In genomic region chr14:32056675-32057074, GRCm38 (mm10) we compare ENCODE assay signal across 8 mouse cellular contexts. TPM values are rescaled to one million over a fixed set of nuclear protein-coding genes. Genes with fewer than 3 reads are reported as not detected.
DNase-seq lines count a peak whose midpoint lies in the region; ATAC-seq and TF ChIP-seq lines count a peak whose summit lies in the region.

No protein-coding gene starts in this region.

- no peak overlapping the region for H3K4me2 ChIP-seq in forebrain, embryonic 11.5 days (ENCODE audit: low read depth, low read length, severe bottlenecking)

- no peak overlapping the region for H3K4me3 ChIP-seq in gastrocnemius, adult 2 months
- no peak overlapping the region for H3K4me3 ChIP-seq in cortical plate, adult 2 months (ENCODE audit: insufficient read depth, low read length)
- H3K4me3 ChIP-seq in forebrain, embryonic 11.5 days (ENCODE audit: low read depth, low read length), result no peak overlapping the region

- 90% methylated on average over 2 of the region's 2 CpGs for WGBS in forebrain, embryonic 11.5 days

- H3K4me1 ChIP-seq in cortical plate, adult 2 months (ENCODE audit: control insufficient read depth, insufficient read depth, low read length), result no peaks in the 10 kb centered on the region
- no peaks in the 10 kb centered on the region for H3K4me1 ChIP-seq in forebrain, embryonic 11.5 days (replicated peaks; ENCODE audit: control insufficient read depth, insufficient read depth, low read length)

- no peak overlapping the region for H3K9ac ChIP-seq in forebrain, embryonic 11.5 days (ENCODE audit: low read length)

- intact Hi-C loops in gastrocnemius, adult 2 months (cut with DNase I), result no loop called here

- TF ChIP-seq CTCF in gastrocnemius, adult 2 months (IDR thresholded peaks at IDR 0.05), result peak; percentile 63
- 0 out of 2 replicates have a peak, but pooled peaks have one; percentile 10 for TF ChIP-seq CTCF in cortical plate, adult 2 months (IDR thresholded peaks at IDR 0.05; ENCODE audit: extremely low read depth, insufficient read depth, low read length)

- TF ChIP-seq POLR2A in cortical plate, adult 2 months (IDR thresholded peaks at IDR 0.05; ENCODE audit: extremely low read depth, insufficient read depth, low read length), result no peak

- ATAC-seq in forebrain, embryonic 11.5 days (replicated peaks; ENCODE audit: low FRiP score), result no peak

- DNase-seq in gastrocnemius, adult 2 months, result peak; percentile 40
- DNase-seq in gastrocnemius, postnatal 4 days (ENCODE audit: low spot score in 2 of 2), result no peak
- DNase-seq in retina, postnatal 1 day, result peak; percentile 7
- DNase-seq in retina, embryonic 14.5 days (ENCODE audit: low spot score), result no peak
- DNase-seq in thymus, postnatal 14 days, result peak; percentile 52
- no peak for DNase-seq in MN1 (ENCODE audit: low spot score)
- no peak for DNase-seq in forebrain, embryonic 11.5 days (ENCODE audit: low spot score)

- no peaks in the 10 kb centered on the region for H3K27me3 ChIP-seq in forebrain, embryonic 11.5 days (ENCODE audit: control insufficient read depth, insufficient read depth, low read length)

- no peaks in the 10 kb centered on the region for H3K36me3 ChIP-seq in forebrain, embryonic 11.5 days (ENCODE audit: control insufficient read depth, insufficient read depth, low read length)

- no peak overlapping the region for H3K27ac ChIP-seq in gastrocnemius, adult 2 months
- H3K27ac ChIP-seq in cortical plate, adult 2 months (ENCODE audit: insufficient read depth, low read length), result no peak overlapping the region
- no peak overlapping the region for H3K27ac ChIP-seq in forebrain, embryonic 11.5 days (ENCODE audit: low read depth, low read length)

- no peaks in the 10 kb centered on the region for H3K9me3 ChIP-seq in forebrain, embryonic 11.5 days (ENCODE audit: control insufficient read depth, low read length)

RNA-seq across cellular contexts. Expression of gene Galnt15, which starts 27.9 kb away (rescaled TPM):
- 10 to 100 TPM in 1 of 2 experiments, 1 to 10 TPM in 1; 3.8 to 10.4 TPM for total RNA-seq in gastrocnemius, adult 2 months (2021)
- total RNA-seq in gastrocnemius, postnatal 4 days (2021), result 1 to 10 TPM; 4.4 to 5.5 TPM
- polyA plus RNA-seq in cortical plate, adult 2 months (2012; rRNA removed), result 1.3 and 2.1 TPM in 2 replicates
- polyA plus RNA-seq in forebrain, embryonic 11.5 days (2014; fragmentation: Nextera tagmentation; extraction: Ambion mirVana), result 0.05 TPM in 2 replicates

RNA-seq across cellular contexts. Expression of gene Oxnad1, which starts 28.5 kb away (rescaled TPM):
- total RNA-seq in gastrocnemius, adult 2 months (2021), result 10 to 100 TPM; 17.4 to 29.0 TPM
- total RNA-seq in gastrocnemius, postnatal 4 days (2021), result 10 to 100 TPM; 16.4 to 18.5 TPM
- 20.5 and 21.1 TPM in 2 replicates for polyA plus RNA-seq in cortical plate, adult 2 months (2012; rRNA removed)
- polyA plus RNA-seq in forebrain, embryonic 11.5 days (2014; fragmentation: Nextera tagmentation; extraction: Ambion mirVana), result 20.2 and 20.7 TPM in 2 replicates

RNA-seq across cellular contexts. Expression of gene Dph3, which starts 28.9 kb away (rescaled TPM):
- 100 to 1,000 TPM; 110 to 122 TPM for total RNA-seq in gastrocnemius, adult 2 months (2021)
- total RNA-seq in gastrocnemius, postnatal 4 days (2021), result 10 to 100 TPM; 55.3 to 60.2 TPM
- polyA plus RNA-seq in cortical plate, adult 2 months (2012; rRNA removed), result 41.9 and 46.3 TPM in 2 replicates
- polyA plus RNA-seq in forebrain, embryonic 11.5 days (2014; fragmentation: Nextera tagmentation; extraction: Ambion mirVana), result 97.7 and 99.9 TPM in 2 replicates

Comparison
In these comparisons a context has a peak if more than half of its experiments do, and no peak if none do; other contexts are left out.
1. DNase-seq: peak in gastrocnemius, adult 2 months (single experiment), retina, postnatal 1 day (single experiment) and thymus, postnatal 14 days (single experiment); none in gastrocnemius, postnatal 4 days (0 of 2), retina, embryonic 14.5 days (single experiment), MN1 (single experiment) and forebrain, embryonic 11.5 days (single experiment).